8 mouse cellular contexts compared by ENCODE assay signal in the genomic region with DNA sequence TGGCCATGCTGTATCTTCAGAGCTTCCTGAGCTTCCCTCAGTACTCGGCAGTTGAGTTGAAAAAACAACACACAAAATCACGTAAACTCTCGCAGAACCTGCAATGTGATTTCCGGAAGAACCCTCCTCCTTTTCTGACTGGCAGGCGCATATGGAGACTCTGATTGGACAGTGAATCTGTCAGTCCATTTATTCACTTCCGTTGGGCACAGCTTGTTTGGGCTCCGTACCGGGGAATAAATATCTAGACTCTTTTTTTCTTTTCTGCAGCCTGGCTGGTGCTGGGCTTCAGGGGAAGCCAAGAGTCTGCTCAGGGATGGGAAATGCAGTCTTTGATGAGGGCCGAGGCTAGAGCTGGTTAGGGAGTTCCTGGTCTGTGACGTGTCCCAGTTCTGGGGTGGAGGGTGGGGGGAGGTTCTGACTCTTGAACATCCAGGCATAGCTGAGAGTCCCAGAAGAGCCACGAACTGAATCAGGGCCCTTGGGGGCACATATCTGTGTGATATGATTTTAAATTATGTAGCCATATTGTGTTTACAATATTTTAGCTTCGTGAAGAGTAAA. TPM values are rescaled to one million over a fixed set of nuclear protein-coding genes. Genes with fewer than 3 reads are reported as not detected.
DNase-seq lines count a peak whose midpoint lies in the region; ATAC-seq and TF ChIP-seq lines count a peak whose summit lies in the region.
"Not testable (repeated sequence)": the region's sequence is repeated elsewhere in the genome, so short reads cannot be mapped to it uniquely, and the experiment has no call there.

A gene (minus strand): TSS at position 109 of the 564 bp plus-strand sequence.

- TF ChIP-seq CTCF in G1E (IDR thresholded peaks at IDR 0.05; ENCODE audit: low read depth, low read length); lung, embryonic 14.5 days (IDR thresholded peaks at IDR 0.05; ENCODE audit: low read depth): not testable (repeated sequence)

- DNase-seq in G1E (ENCODE audit: low spot score) = not testable (repeated sequence)
- peak; percentile 57 to 68 for DNase-seq in cerebellum, postnatal 10 days
- DNase-seq in frontal cortex, postnatal 14 days (ENCODE audit: low spot score in 2 of 2) = peak; percentile 56 to 66
- peak; percentile 77 for DNase-seq in layer of hippocampus, adult 9-11 months
- DNase-seq in lung, embryonic 14.5 days = peak; percentile 83
- DNase-seq in testis, postnatal 14 days (ENCODE audit: low spot score) = peak; percentile 89

- H3K27me3 ChIP-seq in G1E (ENCODE audit: insufficient read depth, low read length); hindbrain, embryonic 12.5 days; lung, embryonic 14.5 days (ENCODE audit: insufficient read depth, low read length); neural tube, embryonic 15.5 days (replicated peaks): not testable (repeated sequence)

- 0 out of 2 replicates have a peak within 1 kb of the TSS, but pooled peaks have one; percentile 6 for H3K4me2 ChIP-seq in hindbrain, embryonic 12.5 days (replicated peaks)
- peak within 1 kb of the TSS; percentile 25; the same call in 1 of the 2 replicates for H3K4me2 ChIP-seq in lung, embryonic 14.5 days
- H3K4me2 ChIP-seq in neural tube, embryonic 15.5 days = peak within 1 kb of the TSS; percentile 31

- ATAC-seq in G1E (ENCODE audit: extremely low read depth, insufficient number of reproducible peaks, low FRiP score, poor library complexity, severe bottlenecking) = peak; percentile 91
- peak; percentile 90 for ATAC-seq in hindbrain, embryonic 12.5 days (ENCODE audit: low FRiP score)
- ATAC-seq in lung, embryonic 14.5 days (ENCODE audit: insufficient read depth) = peak; percentile 98
- peak; percentile 98 for ATAC-seq in neural tube, embryonic 15.5 days (ENCODE audit: low FRiP score)

- not testable (repeated sequence) for H3K36me3 ChIP-seq in G1E (replicated peaks); hindbrain, embryonic 12.5 days; lung, embryonic 14.5 days (ENCODE audit: insufficient read depth); neural tube, embryonic 15.5 days

- H3K27ac ChIP-seq in hindbrain, embryonic 12.5 days; lung, embryonic 14.5 days (ENCODE audit: low read depth): not testable (repeated sequence)
- peak within 1 kb of the TSS; percentile 68 for H3K27ac ChIP-seq in neural tube, embryonic 15.5 days (replicated peaks)

- WGBS in hindbrain, embryonic 12.5 days = 42% methylated on average over 11 of the region's 12 CpGs
- WGBS in lung, embryonic 14.5 days = 29% methylated on average over 11 of the region's 12 CpGs
- 42% methylated on average over 11 of the region's 12 CpGs for WGBS in neural tube, embryonic 15.5 days

- H3K9me3 ChIP-seq in G1E (replicated peaks); hindbrain, embryonic 12.5 days (replicated peaks); lung, embryonic 14.5 days (ENCODE audit: low read depth, low read length): not testable (repeated sequence)
- H3K9me3 ChIP-seq in neural tube, embryonic 15.5 days (replicated peaks) = 0 out of 2 replicates have a peak, but pooled peaks cover 19% of the 10 kb centered on the region

- not testable (repeated sequence) for H3K4me3 ChIP-seq in G1E (ENCODE audit: low read depth, low read length)
- peak within 1 kb of the TSS; percentile 22 for H3K4me3 ChIP-seq in hindbrain, embryonic 12.5 days
- H3K4me3 ChIP-seq in lung, embryonic 14.5 days (ENCODE audit: low read depth, low read length) = peak within 1 kb of the TSS; percentile 24
- H3K4me3 ChIP-seq in neural tube, embryonic 15.5 days (replicated peaks) = peak within 1 kb of the TSS; percentile 35

- not testable (repeated sequence) for H3K9ac ChIP-seq in hindbrain, embryonic 12.5 days; lung, embryonic 14.5 days; neural tube, embryonic 15.5 days (replicated peaks)

- H3K4me1 ChIP-seq in G1E (ENCODE audit: insufficient read depth, low read depth, low read length); hindbrain, embryonic 12.5 days; lung, embryonic 14.5 days (ENCODE audit: insufficient read depth); neural tube, embryonic 15.5 days: not testable (repeated sequence)

RNA-seq across cellular contexts. Expression of the gene that starts here (rescaled TPM):
- 1.1 and 1.5 TPM in 2 replicates for total RNA-seq in G1E (2014; fragmentation: Nextera tagmentation)
- total RNA-seq in G1E (2017) = 0.12 and 0.27 TPM in 2 replicates
- not detected in 2 replicates for polyA plus RNA-seq in G1E (2012)
- 3.5 TPM in 2 replicates for polyA plus RNA-seq in hindbrain, embryonic 12.5 days (2016; fragmentation: Nextera tagmentation; extraction: Ambion mirVana)
- 3.4 and 3.6 TPM in 2 replicates for polyA plus RNA-seq in lung, embryonic 14.5 days (2014; fragmentation: Nextera tagmentation; extraction: Ambion mirVana)
- 4.5 and 5.3 TPM in 2 replicates for polyA plus RNA-seq in neural tube, embryonic 15.5 days (2015; fragmentation: Nextera tagmentation; extraction: Ambion mirVana)
